Mouse (Mus musculus) natural killer cell, adult 2 months (primary cell): ENCODE measurements around the gene Lmln.
"Not testable (repeated sequence)": the region's sequence is repeated elsewhere in the genome, so short reads cannot be mapped to it uniquely, and the experiment has no call there.

Source experiments
- DNase-seq, 2 experiments: peaks; one replicate each; pipeline ENCODE4 v3.0.0; 2022; ENCODE audit warnings: low spot score in 2 of 2

The Lmln gene

DNA sequence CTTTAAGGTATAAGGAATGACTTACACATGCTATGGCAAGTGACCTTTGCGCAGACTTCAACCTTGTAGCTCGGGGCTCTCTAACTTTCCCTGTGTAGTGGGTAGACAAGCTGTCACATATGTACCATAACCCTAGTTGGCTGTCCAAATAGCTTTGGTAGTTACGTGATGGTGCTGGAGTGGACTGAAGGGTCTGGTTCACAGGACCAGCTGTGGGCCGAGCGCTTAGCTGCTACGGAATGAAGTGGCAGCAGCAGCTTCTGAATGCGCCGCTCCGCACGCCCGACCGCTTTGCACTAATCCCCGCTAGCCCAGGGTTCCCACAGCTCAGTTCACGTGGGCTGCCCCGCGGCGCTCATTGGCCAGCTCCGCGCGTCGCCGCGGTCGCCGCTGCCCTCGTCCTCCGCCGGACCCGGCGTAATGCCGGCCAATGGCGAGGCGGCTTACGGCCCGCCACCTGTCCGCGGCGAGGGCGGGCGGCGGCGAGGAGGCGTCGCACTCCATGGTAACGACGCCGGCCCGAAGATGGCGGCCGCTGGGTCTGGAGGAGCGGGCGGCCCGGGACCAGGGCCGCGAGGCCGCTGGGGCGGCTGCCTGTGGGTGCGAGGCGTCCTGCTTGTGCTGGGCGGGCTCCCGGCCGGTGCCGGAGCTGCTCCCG is at the start of gene Lmln:
Gene Lmln, plus strand, starts transcription at position 498 of the 658 bp plus-strand sequence.
- peak; percentile 78 to 79 for DNase-seq

DNA sequence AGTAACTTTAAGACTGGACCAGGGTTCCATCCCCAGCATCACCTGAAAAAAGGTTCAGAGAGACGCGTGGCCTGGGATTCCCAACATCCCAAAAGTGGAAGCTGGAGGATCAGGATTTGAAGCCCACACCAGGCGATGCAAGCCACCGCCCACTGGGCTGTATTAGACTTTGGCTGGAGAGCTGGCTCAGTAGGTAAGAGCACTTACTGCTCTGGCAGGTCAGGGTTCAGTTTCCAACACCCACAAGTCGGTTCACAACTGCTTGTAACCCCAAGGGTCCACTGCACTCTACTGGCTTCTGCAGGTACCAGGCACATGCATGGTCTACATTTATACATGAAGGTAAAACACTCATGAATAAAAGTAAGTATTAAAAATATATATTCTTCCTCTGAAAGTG is 48.5 kb upstream of the Lmln start:
- DNase-seq: no peak

DNA sequence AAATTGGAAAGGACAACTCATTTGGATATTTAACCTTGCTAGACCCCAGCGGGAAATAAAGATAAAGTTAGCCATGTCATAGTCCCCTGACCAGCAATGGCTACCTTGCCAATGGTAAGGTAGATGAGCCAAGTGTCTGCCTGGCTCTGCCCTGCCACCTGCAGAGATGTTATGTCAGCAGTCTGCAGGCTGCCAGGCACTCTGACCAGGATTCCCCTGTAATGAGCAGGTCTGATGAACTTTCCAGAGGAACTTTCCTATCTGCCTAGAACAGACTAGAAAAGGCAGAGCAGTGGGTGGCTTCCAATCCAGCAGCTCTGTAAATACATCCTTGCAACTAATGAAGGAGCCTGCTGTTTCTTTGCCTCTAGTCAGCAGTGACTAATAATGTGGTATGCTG is 47.4 kb upstream of the Lmln start:
- DNase-seq: no peak

DNA sequence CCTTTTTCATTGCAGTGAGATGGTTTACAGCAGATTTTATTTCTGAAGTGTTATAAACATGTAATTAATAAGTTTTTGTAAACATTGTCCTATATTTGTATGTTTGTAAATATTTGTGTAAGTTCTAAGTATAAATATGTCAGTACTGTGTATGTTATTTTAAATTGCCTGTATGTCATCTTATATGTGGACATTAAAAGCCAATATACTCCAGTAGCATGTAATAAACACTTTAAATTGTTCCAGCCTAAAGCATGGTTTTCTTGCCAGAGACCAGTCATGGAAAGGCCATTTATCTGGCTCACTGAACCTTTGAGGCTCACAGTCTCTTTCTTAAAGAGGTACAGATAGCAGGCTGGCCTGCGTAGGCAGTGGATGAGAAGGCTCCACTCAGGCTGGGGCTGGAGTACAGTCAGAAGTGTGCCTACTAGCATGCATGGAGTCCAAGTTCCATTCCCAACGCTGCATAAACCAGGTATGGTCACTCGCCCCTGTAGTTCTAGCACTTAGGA is 46.9 kb upstream of the Lmln start:
- no peak for DNase-seq

DNA sequence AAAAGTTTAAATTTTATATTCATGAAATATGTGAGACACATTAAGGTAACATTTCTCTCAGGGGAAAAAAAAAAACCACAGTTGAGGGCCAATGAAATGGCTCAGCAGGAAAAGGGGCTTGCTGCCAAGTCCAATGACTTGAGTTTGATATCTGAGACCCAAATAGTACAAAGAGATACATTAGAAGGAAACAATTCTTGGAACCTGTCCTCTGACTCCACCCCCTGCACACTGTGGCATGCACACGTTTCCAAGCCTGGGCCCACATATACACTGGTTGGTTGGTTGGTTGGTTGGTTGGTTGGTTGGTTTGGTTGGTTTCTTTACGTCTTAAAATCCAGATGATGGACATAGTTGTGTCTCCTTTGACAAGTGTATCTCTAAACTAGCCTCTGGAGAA is 46.3 kb upstream of the Lmln start:
- DNase-seq: no peak

- DNase-seq: no peak
These were observed 44.5 kb upstream of the Lmln start for GRCm38 (mm10) chr16:33017677-33018349.

DNA sequence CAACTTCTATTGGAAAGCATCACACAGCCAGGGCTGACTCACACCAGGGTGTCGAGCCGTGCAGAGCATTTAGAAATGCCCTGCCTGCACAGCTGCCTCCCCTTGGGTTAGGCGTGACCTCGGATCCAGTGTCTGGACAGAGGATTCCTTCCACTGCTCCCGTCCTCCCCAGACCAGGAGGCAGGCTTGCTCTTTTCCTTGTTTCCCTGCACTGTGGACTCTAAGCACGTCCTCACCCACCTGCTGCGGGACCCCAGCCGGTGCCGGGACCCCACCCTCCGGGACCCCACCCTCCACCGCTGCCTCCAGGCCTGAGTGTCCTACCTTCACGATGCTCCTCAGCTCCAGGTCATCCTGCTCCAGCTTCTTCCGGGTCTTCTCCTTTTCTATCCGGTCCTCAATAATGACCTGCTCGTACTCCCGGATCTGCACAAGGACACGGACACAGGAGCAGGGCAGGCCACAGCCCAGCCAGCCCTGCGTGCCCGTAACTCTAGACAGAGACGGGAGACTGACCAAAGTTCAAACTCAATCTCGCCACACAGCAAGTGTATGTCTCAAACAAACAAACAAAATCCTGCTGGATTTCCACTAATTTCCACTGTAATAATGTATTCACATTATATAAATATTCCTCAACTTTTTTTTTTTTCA is 43.1 kb upstream of the Lmln start:
- DNase-seq: no peak

DNA sequence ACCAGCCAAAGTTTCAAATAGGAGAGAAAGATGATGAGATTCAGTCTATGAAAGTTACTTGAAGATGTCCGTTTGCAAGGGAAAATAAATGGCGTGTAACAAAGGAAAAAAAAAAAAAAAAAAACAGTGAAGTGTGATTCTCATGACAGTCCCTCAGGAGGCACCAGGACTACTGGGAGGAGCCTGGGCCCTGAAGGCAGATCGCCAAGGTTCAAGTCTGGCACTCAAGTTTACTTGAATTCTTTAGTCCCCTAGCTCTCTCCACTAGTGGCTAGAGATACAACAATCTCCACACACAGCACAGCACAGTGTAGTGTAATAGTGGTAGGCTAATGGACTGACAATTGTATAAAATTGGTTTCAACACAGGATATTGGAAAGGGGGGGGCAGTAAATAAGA is 40.9 kb upstream of the Lmln start:
- no peak for DNase-seq

- DNase-seq: peak; percentile 76 to 83
These were observed 38.6 kb upstream of the Lmln start for GRCm38 (mm10) chr16:33023750-33024149.

DNA sequence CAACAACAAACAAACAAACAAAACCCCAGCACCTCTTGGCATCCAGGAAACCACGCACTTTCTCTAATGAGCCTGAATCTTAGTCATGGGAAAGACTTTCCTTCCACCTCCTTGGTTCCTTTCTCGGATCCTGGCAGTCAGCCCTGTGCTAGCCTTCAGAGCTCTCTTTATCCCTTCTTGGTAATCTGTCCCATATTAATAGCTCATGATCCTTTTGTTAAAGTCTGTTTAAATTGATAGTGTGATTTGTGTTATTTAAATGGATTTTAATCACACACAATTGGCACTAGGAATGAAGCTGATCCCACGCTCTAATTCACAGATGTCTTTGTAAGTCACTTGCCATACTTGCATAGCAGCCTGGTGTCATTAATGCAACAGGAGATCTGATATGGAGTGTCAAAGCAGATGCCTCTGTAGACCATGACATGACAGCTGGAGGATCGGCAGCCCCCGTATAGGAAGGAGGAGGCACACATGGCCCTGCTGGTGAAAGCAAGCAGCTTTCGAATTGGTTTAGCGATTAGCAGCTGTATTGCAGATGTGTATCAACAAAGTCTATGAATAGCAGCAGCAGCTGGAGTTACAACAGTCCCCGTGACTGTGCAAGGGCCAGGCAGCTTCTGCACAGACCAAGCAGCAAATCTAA is 37.7 kb upstream of the Lmln start:
- no peak for DNase-seq

GRCm38 (mm10) chr16:33026357-33026756 is 36.0 kb upstream of the Lmln start:
- no peak for DNase-seq

- no peak for DNase-seq
These were observed 26.3 kb upstream of the Lmln start for GRCm38 (mm10) chr16:33036006-33036405.

DNA sequence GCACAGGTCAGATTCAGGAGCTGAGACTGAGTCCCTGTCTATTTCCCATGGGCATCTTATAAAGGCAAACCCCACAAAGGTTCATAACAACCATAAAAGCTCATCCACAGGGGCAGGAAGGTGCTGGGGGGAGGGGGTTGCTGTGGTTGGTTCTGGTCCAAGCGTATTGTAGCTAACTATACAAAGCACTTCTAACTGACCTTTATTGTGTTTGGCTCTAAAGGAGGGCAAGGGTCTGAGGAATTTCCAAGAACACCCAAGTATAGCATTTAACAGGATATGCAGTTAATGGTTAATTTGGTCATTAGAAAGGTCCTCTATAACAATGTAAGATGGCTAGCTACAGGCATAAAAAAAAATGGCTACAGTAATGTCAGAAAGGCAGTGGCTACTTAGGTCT is 19.6 kb upstream of the Lmln start:
- DNase-seq: no peak

DNA sequence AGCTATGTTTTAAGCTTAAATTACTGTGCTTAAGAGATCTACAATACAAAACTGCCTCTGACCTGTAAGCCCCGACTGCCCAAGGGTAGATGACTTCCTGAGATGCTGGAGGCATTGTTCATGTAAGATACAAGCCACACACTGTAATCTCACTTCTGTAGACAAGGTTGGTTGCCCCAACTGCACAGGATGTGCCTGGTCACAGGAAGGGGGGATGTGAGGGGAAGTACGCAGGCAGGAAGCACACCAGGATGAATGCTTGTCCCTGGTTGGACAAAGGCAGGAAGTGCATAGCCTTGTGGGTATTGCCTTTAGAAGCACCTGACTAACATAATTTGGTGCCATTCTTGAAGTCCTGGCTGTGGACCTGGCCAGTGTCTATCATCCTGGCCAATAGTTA is 19.1 kb upstream of the Lmln start:
- DNase-seq: peak; percentile 37 to 44

DNA sequence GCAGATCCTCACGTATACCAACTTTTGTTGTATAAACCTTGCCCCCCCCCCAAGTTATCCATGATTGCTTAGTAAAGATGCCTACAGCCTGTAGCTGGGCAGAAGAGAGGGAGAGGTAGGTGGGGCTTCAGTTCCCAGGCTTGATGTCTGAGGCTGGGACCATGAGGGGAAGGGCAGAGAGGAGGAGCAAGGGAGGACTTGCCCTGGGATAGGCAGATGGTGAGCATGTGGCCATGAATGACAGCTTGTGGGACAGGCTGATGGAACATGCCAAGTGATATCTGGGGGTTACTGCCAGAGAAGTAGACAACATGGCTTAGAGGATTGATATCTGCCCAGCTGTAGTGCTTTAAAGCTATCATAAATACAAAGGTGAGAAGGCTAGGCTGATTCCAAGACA is 14.3 kb upstream of the Lmln start:
- DNase-seq: no peak

DNA sequence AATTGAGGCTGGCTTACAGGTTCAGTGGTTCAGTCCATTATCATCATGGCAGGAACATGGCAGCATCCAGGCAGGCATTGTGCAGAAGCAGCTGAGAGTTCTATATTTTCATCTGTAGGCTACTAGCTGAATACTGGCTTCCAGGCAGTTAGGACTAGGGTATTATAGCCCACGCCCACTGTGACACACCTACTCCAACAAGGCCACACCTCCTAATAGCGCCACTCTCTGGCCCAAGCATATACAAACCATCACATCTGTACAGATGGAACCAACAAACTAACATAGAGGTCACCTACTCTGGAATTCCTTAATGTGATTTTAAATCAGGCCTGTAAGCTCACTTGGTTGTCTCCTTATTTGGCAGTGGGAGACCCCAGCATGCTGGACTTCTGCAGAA is 13.6 kb upstream of the Lmln start:
- DNase-seq: no peak

GRCm38 (mm10) chr16:33049809-33050208 is 12.5 kb upstream of the Lmln start:
- no peak for DNase-seq

DNA sequence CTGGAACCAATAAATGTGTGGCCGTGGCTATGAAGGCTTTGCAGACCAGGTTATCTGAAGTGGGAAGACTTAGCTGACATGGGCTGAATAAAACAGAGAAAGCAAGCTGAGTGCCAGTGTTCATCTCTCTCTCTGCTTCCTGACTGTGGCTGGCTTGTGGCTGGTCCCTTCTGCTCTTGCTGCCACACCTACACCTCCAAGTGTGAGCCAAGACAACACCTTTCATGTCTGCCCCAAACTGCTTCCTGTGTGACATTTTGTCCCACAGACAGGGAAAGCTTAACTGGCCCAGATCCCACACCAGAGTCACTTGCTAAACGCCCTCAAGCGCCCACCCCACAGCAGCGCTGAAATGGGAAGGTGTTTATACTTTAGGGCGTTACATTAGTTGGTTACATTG is 9.2 kb upstream of the Lmln start:
- DNase-seq: peak; percentile 17 to 38

DNA sequence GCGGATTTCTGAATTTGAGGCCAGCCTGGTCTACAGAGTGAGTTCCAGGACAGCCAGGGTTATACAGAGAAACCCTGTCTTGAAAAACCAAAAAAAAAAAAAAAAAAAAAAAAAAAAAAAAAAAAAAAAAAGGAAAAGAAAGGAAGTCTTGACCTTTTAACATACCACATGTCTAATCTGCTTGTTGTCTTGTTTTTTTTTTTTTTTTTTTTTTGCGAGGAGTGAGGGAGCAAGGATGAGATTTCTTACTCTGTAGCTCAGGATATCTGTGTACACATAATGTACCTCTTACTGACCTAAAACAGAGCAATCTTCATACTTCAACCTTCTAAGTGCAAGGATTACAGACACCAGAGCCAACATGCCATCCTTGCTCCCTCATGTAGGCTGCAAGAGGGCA is 7.4 kb upstream of the Lmln start:
- DNase-seq: not testable (repeated sequence)

- no peak for DNase-seq
These were observed 6.7 kb upstream of the Lmln start for GRCm38 (mm10) chr16:33055655-33056054.

DNA sequence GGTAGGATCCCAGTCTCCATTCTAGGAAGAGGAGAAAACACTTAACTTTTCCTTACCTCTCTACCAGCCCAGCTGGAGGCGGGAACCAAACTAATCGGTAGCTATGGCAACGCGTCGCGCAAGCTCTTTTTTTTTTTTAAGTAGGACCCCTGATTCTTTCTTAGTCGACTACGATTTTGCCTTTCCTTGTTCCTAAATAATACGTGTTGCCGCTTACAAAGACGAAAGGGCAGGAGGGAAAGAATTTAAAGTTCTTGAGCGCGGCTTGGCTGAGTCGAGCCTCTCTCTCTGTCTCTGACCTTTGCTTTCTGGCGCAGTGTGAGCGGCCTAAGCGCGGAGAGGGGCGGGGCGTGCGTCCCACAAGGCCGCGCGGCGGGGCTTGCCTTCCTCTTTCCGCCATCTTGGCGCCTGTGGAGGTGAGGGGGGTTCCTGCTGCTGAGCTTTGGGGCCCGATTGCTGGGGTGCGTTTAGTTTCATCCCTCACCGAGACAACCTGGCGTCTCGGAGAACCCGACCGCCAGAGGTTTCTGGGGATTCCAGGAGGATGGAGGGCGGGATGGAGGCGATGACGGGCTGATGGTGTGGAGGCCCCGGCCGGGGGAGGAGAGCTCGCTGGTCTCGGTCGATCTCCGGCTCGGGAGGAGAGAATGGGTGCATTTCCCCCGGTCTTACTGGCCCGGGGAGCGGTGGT is 6.1 kb upstream of the Lmln start, which contains the start of the genes Iqcg and Rpl35a:
Gene Iqcg, minus strand, starts transcription at position 124 of the 691 bp plus-strand sequence.
Gene Rpl35a, plus strand, starts transcription at position 359 of the 691 bp plus-strand sequence.
- DNase-seq: peak; percentile 88 to 92

DNA sequence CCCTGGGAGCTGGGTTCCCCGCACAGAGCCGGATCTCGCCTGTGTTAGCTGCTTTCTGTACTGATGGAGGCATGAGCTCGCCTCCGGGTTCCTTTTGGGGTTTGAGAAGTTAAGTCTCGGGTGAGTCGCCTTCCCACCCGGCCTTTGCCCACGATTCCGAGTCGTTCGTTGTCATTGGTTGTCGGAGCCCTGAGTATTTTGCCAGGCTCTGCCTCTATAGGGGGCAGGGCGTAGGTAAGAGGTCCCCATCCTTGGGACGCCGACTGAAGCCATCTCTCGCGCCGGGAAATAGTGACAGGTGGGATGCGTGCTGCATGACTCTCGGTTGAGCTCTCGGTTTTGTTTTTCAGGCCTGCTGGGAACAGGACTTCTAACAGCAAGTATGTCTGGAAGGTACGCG is 5.5 kb upstream of the Lmln start:
- no peak for DNase-seq
